Mouse (Mus musculus): Measurements from ENCODE around the gene Tmem170b. TPM values are rescaled to one million over a fixed set of nuclear protein-coding genes. Genes with fewer than 3 reads are reported as not detected.

Tmem170b gene
- polyA plus RNA-seq, 1 experiment from 2014 or later: 6.3 TPM

GRCm38 (mm10) chr13:41680854-41681549 is 75.3 kb downstream of the Tmem170b start:
- WGBS (ENCODE audit: insufficient replicate concordance): 58% methylated on average over 12 of the region's 12 CpGs

DNA sequence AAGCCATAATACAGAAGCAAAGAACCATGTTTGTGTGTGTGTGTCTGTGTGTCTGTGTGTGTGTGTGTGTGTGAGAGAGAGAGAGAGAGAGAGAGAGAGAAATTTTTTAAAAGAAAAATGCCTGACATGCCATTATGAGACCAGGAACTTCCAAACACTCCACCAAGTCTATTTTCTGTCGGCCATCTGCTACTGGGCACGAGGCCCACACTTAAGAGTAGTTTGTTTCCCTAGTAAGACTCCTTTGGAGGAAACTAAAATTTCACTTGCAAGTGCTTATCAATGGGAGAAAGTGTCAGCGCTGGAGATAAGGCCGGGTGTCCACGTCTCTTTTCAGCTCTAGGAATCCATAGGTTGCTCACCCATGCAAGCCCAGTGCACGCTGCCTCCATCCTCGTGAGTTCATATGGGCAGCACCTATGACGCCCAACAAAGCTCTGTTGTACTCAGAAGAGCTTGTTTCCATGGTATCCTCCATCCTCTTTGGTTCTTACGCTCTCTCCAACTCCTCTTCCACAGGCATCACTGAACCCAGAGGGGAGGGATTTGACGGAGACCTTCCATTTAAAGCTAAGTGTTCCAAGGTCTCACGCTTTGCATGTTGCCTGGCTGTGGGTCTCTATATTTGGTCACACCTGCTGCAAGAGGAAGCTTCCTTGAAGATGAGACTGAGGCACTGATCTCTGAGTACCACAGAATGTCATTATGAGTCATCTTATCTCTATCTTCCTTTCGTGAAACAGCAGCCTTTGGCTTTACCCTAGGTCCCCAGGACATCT is 76.8 kb downstream of the Tmem170b start:
- H3K27ac ChIP-seq (ENCODE audit: low read length): no peak overlapping the region
- H3K4me2 ChIP-seq (ENCODE audit: low read depth, low read length): no peak overlapping the region
- H3K4me1 ChIP-seq (ENCODE audit: control insufficient read depth, low read depth, low read length): no peaks in the 10 kb centered on the region
- H3K27me3 ChIP-seq (ENCODE audit: control insufficient read depth, insufficient read depth, low read depth, low read length): no peaks in the 10 kb centered on the region
- no peak overlapping the region for H3K4me3 ChIP-seq (ENCODE audit: low read depth, low read length)
- 57% methylated on average over 12 of the region's 12 CpGs for WGBS (ENCODE audit: insufficient replicate concordance)
- H3K9ac ChIP-seq (ENCODE audit: low read depth, low read length): no peak overlapping the region
- ATAC-seq (ENCODE audit: low read depth): no peak
- H3K36me3 ChIP-seq (ENCODE audit: control insufficient read depth, insufficient read depth): no peaks in the 10 kb centered on the region
- H3K9me3 ChIP-seq (replicated peaks; ENCODE audit: control insufficient read depth, low read length): no peaks in the 10 kb centered on the region

More at GRCm38 (mm10) chr13:41680854-41681549, 75.3 kb downstream of the Tmem170b start:
- Histone ChIP-seq H3K27me3 (ENCODE audit: control insufficient read depth, insufficient read depth, low read depth, low read length) (no peaks in the 10 kb centered on the region), H3K4me1 (ENCODE audit: control insufficient read depth, low read depth, low read length) (no peaks in the 10 kb centered on the region), H3K36me3 (ENCODE audit: control insufficient read depth, insufficient read depth) (no peaks in the 10 kb centered on the region), H3K4me3 (ENCODE audit: low read depth, low read length) (no peak overlapping the region), H3K9me3 (replicated peaks; ENCODE audit: control insufficient read depth, low read length) (no peaks in the 10 kb centered on the region), H3K4me2 (ENCODE audit: low read depth, low read length) (no peak overlapping the region), H3K9ac (ENCODE audit: low read depth, low read length) (no peak overlapping the region), H3K27ac (ENCODE audit: low read length) (no peak overlapping the region)
- ATAC-seq (ENCODE audit: low read depth): no peak

GRCm38 (mm10) chr13:41683356-41684012 is 77.8 kb downstream of the Tmem170b start:
- Histone ChIP-seq H3K9me3 (replicated peaks; ENCODE audit: control insufficient read depth, low read length) (no peaks in the 10 kb centered on the region), H3K4me3 (ENCODE audit: low read depth, low read length) (no peak overlapping the region), H3K27me3 (ENCODE audit: control insufficient read depth, insufficient read depth, low read depth, low read length) (no peaks in the 10 kb centered on the region), H3K4me1 (ENCODE audit: control insufficient read depth, low read depth, low read length) (no peaks in the 10 kb centered on the region), H3K27ac (ENCODE audit: low read length) (no peak overlapping the region), H3K36me3 (ENCODE audit: control insufficient read depth, insufficient read depth) (no peaks in the 10 kb centered on the region), H3K9ac (ENCODE audit: low read depth, low read length) (no peak overlapping the region), H3K4me2 (ENCODE audit: low read depth, low read length) (no peak overlapping the region)
- ATAC-seq (ENCODE audit: low read depth): no peak
- WGBS (ENCODE audit: insufficient replicate concordance): 66% methylated on average over 11 of the region's 11 CpGs

DNA sequence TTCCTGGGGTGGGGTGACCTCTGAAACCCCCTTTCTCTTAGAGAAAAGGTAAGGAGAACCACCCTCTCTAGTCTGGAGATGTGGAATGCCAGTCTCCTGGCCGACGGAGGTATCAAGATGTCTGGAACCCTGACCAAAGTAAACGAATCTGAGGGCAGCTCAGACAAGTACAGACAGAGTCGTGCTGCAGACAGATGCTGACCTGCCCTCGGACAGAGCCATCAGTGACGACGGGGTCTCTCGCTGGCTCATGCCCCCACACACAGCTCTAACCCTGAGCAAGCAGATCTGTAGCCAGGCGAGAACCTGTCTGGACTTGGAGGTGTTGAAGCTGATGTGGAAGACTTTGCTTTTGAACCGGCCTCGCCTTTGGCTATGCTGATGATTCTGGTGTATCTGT is 79.8 kb downstream of the Tmem170b start:
- no peak overlapping the region for H3K4me2 ChIP-seq (ENCODE audit: low read depth, low read length)
- H3K27me3 ChIP-seq (ENCODE audit: control insufficient read depth, insufficient read depth, low read depth, low read length): no peaks in the 10 kb centered on the region
- H3K36me3 ChIP-seq (ENCODE audit: control insufficient read depth, insufficient read depth): no peaks in the 10 kb centered on the region
- 55% methylated on average over 11 of the region's 11 CpGs for WGBS (ENCODE audit: insufficient replicate concordance)
- no peak overlapping the region for H3K4me3 ChIP-seq (ENCODE audit: low read depth, low read length)
- H3K9me3 ChIP-seq (replicated peaks; ENCODE audit: control insufficient read depth, low read length): no peaks in the 10 kb centered on the region
- ATAC-seq (ENCODE audit: low read depth): no peak
- no peak overlapping the region for H3K27ac ChIP-seq (ENCODE audit: low read length)
- H3K9ac ChIP-seq (ENCODE audit: low read depth, low read length): no peak overlapping the region
- no peaks in the 10 kb centered on the region for H3K4me1 ChIP-seq (ENCODE audit: control insufficient read depth, low read depth, low read length)

DNA sequence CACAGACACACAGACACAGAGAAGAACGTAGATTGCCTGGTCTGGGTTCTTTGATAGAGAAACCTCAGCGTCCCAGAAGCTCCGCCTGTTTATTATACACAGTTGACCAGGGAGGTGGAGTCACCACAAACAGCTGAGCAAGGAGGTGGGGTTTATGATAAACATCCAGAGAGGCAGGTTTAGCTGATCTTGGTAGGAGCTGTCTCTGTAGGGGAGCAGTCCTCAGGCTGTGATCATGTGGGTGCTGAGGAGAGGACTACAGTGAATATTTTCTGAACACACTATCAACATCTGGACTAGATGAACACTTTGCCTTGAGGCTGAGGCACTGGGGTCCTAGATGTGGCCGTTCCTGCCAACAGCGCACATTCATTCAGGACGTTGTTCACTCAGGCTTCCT is 83.3 kb downstream of the Tmem170b start:
- Histone ChIP-seq H3K36me3 (ENCODE audit: control insufficient read depth, insufficient read depth) (no peaks in the 10 kb centered on the region), H3K27ac (ENCODE audit: low read length) (no peak overlapping the region), H3K9ac (ENCODE audit: low read depth, low read length) (no peak overlapping the region), H3K4me1 (ENCODE audit: control insufficient read depth, low read depth, low read length) (no peaks in the 10 kb centered on the region), H3K9me3 (replicated peaks; ENCODE audit: control insufficient read depth, low read length) (no peaks in the 10 kb centered on the region), H3K27me3 (ENCODE audit: control insufficient read depth, insufficient read depth, low read depth, low read length) (no peaks in the 10 kb centered on the region), H3K4me2 (ENCODE audit: low read depth, low read length) (no peak overlapping the region), H3K4me3 (ENCODE audit: low read depth, low read length) (no peak overlapping the region)
- 58% methylated on average over 6 of the region's 6 CpGs for WGBS (ENCODE audit: insufficient replicate concordance)
- ATAC-seq (ENCODE audit: low read depth): no peak

DNA sequence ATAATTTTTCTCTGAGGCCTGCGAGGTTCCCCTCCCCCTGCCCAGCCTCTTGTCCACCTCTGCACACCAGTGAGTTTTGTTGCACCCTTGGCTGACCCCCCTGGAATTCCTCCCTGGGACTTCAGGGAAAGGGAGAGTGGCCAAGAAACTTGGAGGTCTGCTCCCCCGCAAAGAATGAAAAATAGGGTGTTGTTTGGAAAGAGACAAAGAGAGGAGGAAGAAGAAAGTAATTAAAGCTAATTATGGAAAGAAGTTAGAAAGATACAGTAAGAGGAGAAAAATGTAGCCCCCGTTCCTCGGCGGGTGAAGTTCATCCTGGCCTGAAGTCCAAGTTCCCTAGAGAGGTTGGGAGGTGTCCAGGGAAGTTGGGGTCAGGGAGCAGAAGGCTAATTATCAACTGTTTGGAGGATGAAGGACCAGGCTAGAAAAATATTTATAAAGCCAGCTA is 83.9 kb downstream of the Tmem170b start:
- no peaks in the 10 kb centered on the region for H3K9me3 ChIP-seq (replicated peaks; ENCODE audit: control insufficient read depth, low read length)
- no peak overlapping the region for H3K9ac ChIP-seq (ENCODE audit: low read depth, low read length)
- no peaks in the 10 kb centered on the region for H3K27me3 ChIP-seq (ENCODE audit: control insufficient read depth, insufficient read depth, low read depth, low read length)
- no peaks in the 10 kb centered on the region for H3K4me1 ChIP-seq (ENCODE audit: control insufficient read depth, low read depth, low read length)
- WGBS (ENCODE audit: insufficient replicate concordance): 61% methylated on average over 5 of the region's 5 CpGs
- H3K36me3 ChIP-seq (ENCODE audit: control insufficient read depth, insufficient read depth): no peaks in the 10 kb centered on the region
- H3K4me3 ChIP-seq (ENCODE audit: low read depth, low read length): no peak overlapping the region
- no peak for ATAC-seq (ENCODE audit: low read depth)
- H3K4me2 ChIP-seq (ENCODE audit: low read depth, low read length): no peak overlapping the region
- H3K27ac ChIP-seq (ENCODE audit: low read length): no peak overlapping the region

Other genes starting within 250 kb of the Tmem170b start
- 4.3 and 6.0 TPM in 2 replicates for gene Nedd9, start 118.5 kb upstream of the Tmem170b start, polyA plus RNA-seq (2015; fragmentation: Nextera tagmentation; extraction: Ambion mirVana)
- 3.0 TPM in 2 replicates for gene Adtrp, start 241.8 kb downstream of the Tmem170b start, polyA plus RNA-seq (2015; fragmentation: Nextera tagmentation; extraction: Ambion mirVana)

Measured in liver, embryonic 16.5 days (tissue).